Comparison of ENCODE assay signal across 16 mouse cellular contexts in genomic region chr5:110801036-110801624, GRCm38 (mm10). TPM values are rescaled to one million over a fixed set of nuclear protein-coding genes. Genes with fewer than 3 reads are reported as not detected.
A peak's percentile ranks its signal among the peaks of the same experiment; 100 is the strongest.
DNase-seq lines count a peak whose midpoint lies in the region; ATAC-seq and TF ChIP-seq lines count a peak whose summit lies in the region.
"Had no signal": no experiment of that assay in that cellular context is flagged by ENCODE, and none has a peak within 500 bp of the region (broad histone marks: within the 10 kb centered on the region; RNA-seq: fewer than 3 reads in every experiment).

No protein-coding gene starts in this region.

- WGBS in cerebellum, adult 2 months, result 18% methylated on average over 3 of the region's 3 CpGs
- 73% methylated on average over 3 of the region's 3 CpGs for WGBS in stomach, postnatal 0 days

- DNase-seq in cerebellum, adult 2 months, result peak in 1 of 2 experiments; percentile 52
- DNase-seq in cerebellum, postnatal 4 days (ENCODE audit: low spot score in 2 of 2), result no peak
- peak; percentile 18 to 34 for DNase-seq in kidney, adult 8-10 months
- DNase-seq in kidney, postnatal 10 days, result no peak
- peak; percentile 25 to 51 for DNase-seq in urinary bladder, postnatal 36 days (ENCODE audit: low spot score in 2 of 2)
- DNase-seq in urinary bladder, postnatal 4 days (ENCODE audit: low spot score in 2 of 2), result no peak
- no peak for DNase-seq in stomach, postnatal 0 days (ENCODE audit: low spot score)
- DNase-seq: B cell, adult 2 months; right cerebral cortex, adult 18-20 months; thymus, postnatal 14 days had no signal

- no peak for TF ChIP-seq POLR2A in cerebellum, adult 2 months (IDR thresholded peaks at IDR 0.05; ENCODE audit: borderline replicate concordance, insufficient read depth, low read length)

- no peaks in the 10 kb centered on the region for H3K9me3 ChIP-seq in stomach, postnatal 0 days (ENCODE audit: control insufficient read depth, low read length)
- H3K9me3 ChIP-seq: neural tube, embryonic 15.5 days had no signal

- peaks cover 57% of the 10 kb centered on the region for H3K4me1 ChIP-seq in cerebellum, adult 2 months (ENCODE audit: control insufficient read depth, insufficient read depth, low read length)
- H3K4me1 ChIP-seq in stomach, postnatal 0 days (replicated peaks; ENCODE audit: control insufficient read depth, insufficient read depth), result no peaks in the 10 kb centered on the region; the same call in 1 of the 2 replicates

- H3K27me3 ChIP-seq in cerebellum, adult 2 months (ENCODE audit: control insufficient read depth, insufficient read depth, low read length), result no peaks in the 10 kb centered on the region
- no peaks in the 10 kb centered on the region for H3K27me3 ChIP-seq in stomach, postnatal 0 days (ENCODE audit: control insufficient read depth, insufficient read depth, low read length)
- H3K27me3 ChIP-seq: neural tube, embryonic 15.5 days had no signal

- H3K9ac ChIP-seq in stomach, postnatal 0 days (ENCODE audit: low read length), result no peak overlapping the region
- H3K9ac ChIP-seq: hindbrain, embryonic 14.5 days; liver, embryonic 14.5 days; neural tube, embryonic 15.5 days had no signal

- no peak for TF ChIP-seq CTCF in cerebellum, adult 2 months (IDR thresholded peaks at IDR 0.05; ENCODE audit: borderline replicate concordance, insufficient read depth, low read depth, low read length)
- TF ChIP-seq CTCF in stomach, postnatal 0 days (IDR thresholded peaks at IDR 0.05; ENCODE audit: low read depth), result no peak

- H3K4me3 ChIP-seq in cerebellum, adult 2 months (replicated peaks; ENCODE audit: insufficient read depth, low read depth, low read length), result peak overlapping the region; percentile 39
- H3K4me3 ChIP-seq in stomach, postnatal 0 days (ENCODE audit: low read depth, low read length), result no peak overlapping the region
- H3K4me3 ChIP-seq: neural tube, embryonic 15.5 days had no signal

- no peak overlapping the region for H3K4me2 ChIP-seq in stomach, postnatal 0 days (replicated peaks; ENCODE audit: low read depth)
- H3K4me2 ChIP-seq: hindbrain, embryonic 14.5 days; neural tube, embryonic 15.5 days had no signal

- peaks cover 20% of the 10 kb centered on the region for H3K36me3 ChIP-seq in stomach, postnatal 0 days (ENCODE audit: control insufficient read depth, insufficient read depth, low read length)

- no peak for TF ChIP-seq EP300 in stomach, postnatal 0 days (optimal IDR thresholded peaks at IDR 0.05)

- peak overlapping the region; percentile 89 for H3K27ac ChIP-seq in cerebellum, adult 2 months (ENCODE audit: insufficient read depth, low read length)
- H3K27ac ChIP-seq in stomach, postnatal 0 days (replicated peaks), result peak overlapping the region; percentile 70
- H3K27ac ChIP-seq: hindbrain, embryonic 14.5 days; liver, embryonic 14.5 days; macrophage; neural tube, embryonic 15.5 days had no signal

- peak; percentile 32; the same call in 1 of the 2 replicates for ATAC-seq in stomach, postnatal 0 days (ENCODE audit: low FRiP score, low TSS enrichment)
- no peak for ATAC-seq in frontal cortex, adult (ENCODE audit: low TSS enrichment)
- ATAC-seq: activated CD4-positive, CD25-positive, alpha-beta regulatory T cell, adult 4 months had no signal

RNA-seq across cellular contexts. Expression of gene Ulk1, which starts 8.8 kb away (rescaled TPM):
- 94.7 and 96.0 TPM in 2 replicates for polyA plus RNA-seq in cerebellum, adult 2 months (2012; rRNA removed)
- polyA plus RNA-seq in stomach, postnatal 0 days (2015; fragmentation: Nextera tagmentation; extraction: Ambion mirVana), result 6.5 and 7.1 TPM in 2 replicates

RNA-seq across cellular contexts. Expression of gene Pus1, which starts 20.7 kb away (rescaled TPM):
- 26.5 and 28.8 TPM in 2 replicates for polyA plus RNA-seq in cerebellum, adult 2 months (2012; rRNA removed)
- 24.3 and 24.4 TPM in 2 replicates for polyA plus RNA-seq in stomach, postnatal 0 days (2015; fragmentation: Nextera tagmentation; extraction: Ambion mirVana)

RNA-seq across cellular contexts. Expression of gene Ep400, which starts 30.6 kb away (rescaled TPM):
- 36.4 and 43.1 TPM in 2 replicates for polyA plus RNA-seq in cerebellum, adult 2 months (2012; rRNA removed)
- 11.4 and 12.2 TPM in 2 replicates for polyA plus RNA-seq in stomach, postnatal 0 days (2015; fragmentation: Nextera tagmentation; extraction: Ambion mirVana)

RNA-seq across cellular contexts. Expression of gene Hscb, which starts 38.4 kb away (rescaled TPM):
- 21.6 and 24.4 TPM in 2 replicates for polyA plus RNA-seq in cerebellum, adult 2 months (2012; rRNA removed)
- 21.6 and 23.2 TPM in 2 replicates for polyA plus RNA-seq in stomach, postnatal 0 days (2015; fragmentation: Nextera tagmentation; extraction: Ambion mirVana)

RNA-seq across cellular contexts. Expression of gene Chek2, which starts 38.6 kb away (rescaled TPM):
- polyA plus RNA-seq in cerebellum, adult 2 months (2012; rRNA removed), result 2.2 and 3.3 TPM in 2 replicates
- 10.6 and 10.9 TPM in 2 replicates for polyA plus RNA-seq in stomach, postnatal 0 days (2015; fragmentation: Nextera tagmentation; extraction: Ambion mirVana)

Comparison
In these comparisons a context has a peak if more than half of its experiments do, and no peak if none do; other contexts are left out.
1. DNase-seq: peak in kidney, adult 8-10 months (2 of 2) and urinary bladder, postnatal 36 days (2 of 2); none in cerebellum, postnatal 4 days (0 of 2), kidney, postnatal 10 days (single experiment), urinary bladder, postnatal 4 days (0 of 2) and stomach, postnatal 0 days (single experiment).
2. RNA of gene Ulk1, which starts 8.8 kb away (polyA plus RNA-seq): 94.7 to 96.0 TPM in cerebellum, adult 2 months; 6.5 to 7.1 TPM in stomach, postnatal 0 days; every median in the first group is over 10 times any median in the second.